Mouse (Mus musculus): ENCODE data around the gene Olfr504. TPM values are rescaled to one million over a fixed set of nuclear protein-coding genes. Genes with fewer than 3 reads are reported as not detected.
"Not testable (repeated sequence)": the region's sequence is repeated elsewhere in the genome, so short reads cannot be mapped to it uniquely, and the experiment has no call there.

Olfr504 gene
- total RNA-seq (2021) (not detected), polyA plus RNA-seq (2012; rRNA removed) (not detected in 2 replicates)
- long read RNA-seq = 0 reads

DNA sequence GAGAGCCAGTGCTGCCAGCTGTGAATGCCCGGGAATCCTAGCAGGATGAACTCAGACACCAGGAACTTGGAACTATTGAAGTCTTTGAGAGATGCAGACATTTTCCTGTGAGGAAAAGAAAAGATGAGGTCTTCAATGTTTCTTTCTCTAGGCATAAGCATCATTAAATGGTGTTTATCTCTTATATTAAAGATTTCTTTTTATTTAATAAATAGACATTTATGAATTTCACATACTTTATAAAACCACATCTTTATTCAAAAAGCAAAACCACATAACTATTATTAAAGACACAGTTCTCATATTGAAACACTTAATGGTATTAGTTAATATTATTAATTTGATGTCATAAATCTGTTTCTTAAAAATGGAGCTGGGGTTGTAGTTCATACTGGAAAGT, at the start of gene Olfr504:
Gene Olfr504 (minus strand): TSS at position 101 of the 400 bp plus-strand sequence.
- DNase-seq = no peak

- no peak for DNase-seq
Observed at GRCm38 (mm10) chr7:108614110-108614509, 48.5 kb upstream of the Olfr504 start.

GRCm38 (mm10) chr7:108610487-108610886, 44.9 kb upstream of the Olfr504 start, which contains the start of gene Olfr506:
TSS of gene Olfr506 (plus strand) at chr7:108610787.
- DNase-seq = no peak

DNA sequence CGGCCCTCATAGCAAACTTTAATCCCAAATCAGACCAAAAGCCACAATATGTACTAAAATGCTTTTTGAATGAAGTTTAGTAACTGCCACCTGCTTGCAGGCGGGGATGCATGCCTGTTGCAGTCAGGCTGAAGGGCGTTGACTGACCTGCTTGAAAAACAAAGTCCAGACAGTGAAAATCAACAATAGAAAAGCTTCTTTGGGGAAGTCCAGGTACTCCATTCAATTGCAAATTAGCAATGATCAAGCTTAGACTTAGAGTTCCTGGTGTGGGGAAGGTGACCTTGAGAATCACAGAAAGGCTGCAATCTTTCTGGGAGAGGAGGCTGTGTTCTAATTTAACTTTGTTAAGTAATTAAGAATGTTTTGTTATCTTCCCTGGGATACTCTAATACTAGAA, 36.3 kb upstream of the Olfr504 start:
- not testable (repeated sequence) for DNase-seq

GRCm38 (mm10) chr7:108589797-108590196, 24.2 kb upstream of the Olfr504 start:
- DNase-seq = no peak

DNA sequence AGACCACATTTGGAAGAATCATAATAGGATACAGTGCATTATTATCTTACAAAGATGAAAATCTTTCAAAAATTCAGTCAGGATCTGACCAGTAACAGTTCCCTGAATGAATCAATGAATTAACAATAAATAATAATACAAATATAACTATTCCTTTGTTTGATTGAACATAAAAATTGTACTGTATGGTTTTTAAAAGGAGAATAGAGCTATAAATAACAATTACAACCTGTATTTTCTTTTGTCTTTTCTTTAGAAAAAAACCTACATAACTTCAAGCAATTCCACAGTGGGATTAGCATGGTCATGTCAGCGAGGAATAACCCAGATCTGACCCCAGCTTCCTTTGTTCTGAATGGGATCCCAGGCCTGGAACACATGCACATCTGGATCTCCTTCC, 21.4 kb downstream of the Olfr504 start, which contains the start of gene Olfr503:
Gene Olfr503 (plus strand): TSS at position 301 of the 400 bp plus-strand sequence.
- not testable (repeated sequence) for DNase-seq

GRCm38 (mm10) chr7:108542416-108542815, 23.2 kb downstream of the Olfr504 start:
- no peak for DNase-seq

DNA sequence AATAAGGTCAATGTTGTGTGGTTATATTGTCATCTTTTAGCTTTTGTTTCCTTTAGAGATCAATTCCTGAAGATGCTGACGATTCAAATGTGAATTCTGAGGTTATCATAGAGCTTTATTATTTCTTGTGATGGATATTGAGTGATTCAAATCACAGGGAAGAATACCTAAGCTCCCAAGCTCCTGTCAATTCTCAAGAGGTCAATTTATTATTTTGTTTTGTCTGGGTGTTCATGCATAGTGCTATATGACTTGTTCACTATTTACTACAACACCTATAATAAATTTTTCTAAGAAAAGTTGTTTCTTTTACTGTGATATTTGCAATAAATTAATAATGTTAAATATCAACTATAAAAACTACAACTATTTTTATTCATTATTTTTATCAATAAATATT, 40.6 kb downstream of the Olfr504 start, which contains the start of gene Olfr502:
Gene Olfr502 (minus strand): TSS at position 101 of the 400 bp plus-strand sequence.
- DNase-seq = no peak

Other genes starting within 250 kb of the Olfr504 start
- gene Olfr492, start 242.1 kb downstream of the Olfr504 start, total RNA-seq (2021) = not detected
- not detected in 2 replicates for gene Olfr492, start 242.1 kb downstream of the Olfr504 start, polyA plus RNA-seq (2012; rRNA removed)
- not detected for gene Olfr493, start 218.8 kb downstream of the Olfr504 start, total RNA-seq (2021)
- gene Olfr493, start 218.8 kb downstream of the Olfr504 start, polyA plus RNA-seq (2012; rRNA removed) = not detected in 2 replicates
- not detected for gene Olfr494, start 200.5 kb downstream of the Olfr504 start, total RNA-seq (2021)
- gene Olfr494, start 200.5 kb downstream of the Olfr504 start, polyA plus RNA-seq (2012; rRNA removed) = not detected in 2 replicates
- gene Olfr495, start 172.6 kb downstream of the Olfr504 start, total RNA-seq (2021) = not detected
- not detected in 2 replicates for gene Olfr495, start 172.6 kb downstream of the Olfr504 start, polyA plus RNA-seq (2012; rRNA removed)
- not detected for gene Olfr497, start 145.4 kb downstream of the Olfr504 start, total RNA-seq (2021)
- not detected in 2 replicates for gene Olfr497, start 145.4 kb downstream of the Olfr504 start, polyA plus RNA-seq (2012; rRNA removed)
- not detected for gene Olfr498, start 100.5 kb downstream of the Olfr504 start, total RNA-seq (2021)
- gene Olfr498, start 100.5 kb downstream of the Olfr504 start, polyA plus RNA-seq (2012; rRNA removed) = not detected in 2 replicates
- not detected for gene Olfr502, start 40.7 kb downstream of the Olfr504 start, total RNA-seq (2021)
- gene Olfr502, start 40.7 kb downstream of the Olfr504 start, polyA plus RNA-seq (2012; rRNA removed) = not detected in 2 replicates
- not detected for gene Olfr503, start 21.3 kb downstream of the Olfr504 start, total RNA-seq (2021)
- not detected in 2 replicates for gene Olfr503, start 21.3 kb downstream of the Olfr504 start, polyA plus RNA-seq (2012; rRNA removed)
- not detected for gene Olfr506, start 45.0 kb upstream of the Olfr504 start, total RNA-seq (2021)
- not detected in 2 replicates for gene Olfr506, start 45.0 kb upstream of the Olfr504 start, polyA plus RNA-seq (2012; rRNA removed)
- gene Olfr507, start 56.0 kb upstream of the Olfr504 start, total RNA-seq (2021) = not detected
- gene Olfr507, start 56.0 kb upstream of the Olfr504 start, polyA plus RNA-seq (2012; rRNA removed) = not detected in 2 replicates
- gene Olfr508, start 64.2 kb upstream of the Olfr504 start, total RNA-seq (2021) = not detected
- not detected in 2 replicates for gene Olfr508, start 64.2 kb upstream of the Olfr504 start, polyA plus RNA-seq (2012; rRNA removed)
- gene Olfr509, start 86.1 kb upstream of the Olfr504 start, total RNA-seq (2021) = not detected
- gene Olfr509, start 86.1 kb upstream of the Olfr504 start, polyA plus RNA-seq (2012; rRNA removed) = not detected in 2 replicates
- not detected for gene Olfr510, start 100.6 kb upstream of the Olfr504 start, total RNA-seq (2021)
- not detected in 2 replicates for gene Olfr510, start 100.6 kb upstream of the Olfr504 start, polyA plus RNA-seq (2012; rRNA removed)
- gene Olfr512, start 147.5 kb upstream of the Olfr504 start, total RNA-seq (2021) = not detected
- gene Olfr512, start 147.5 kb upstream of the Olfr504 start, polyA plus RNA-seq (2012; rRNA removed) = not detected in 2 replicates
- gene Olfr513, start 185.2 kb upstream of the Olfr504 start, total RNA-seq (2021) = not detected
- gene Olfr513, start 185.2 kb upstream of the Olfr504 start, polyA plus RNA-seq (2012; rRNA removed) = not detected in 2 replicates

All from adrenal gland, adult 2 months (tissue).